Mouse (Mus musculus) erythroblast, embryonic 14.5 days (primary cell): ENCODE results near the gene Foxj2.

Experiments
- GATA1 ChIP-seq: IDR thresholded peaks from 2 replicates; pipeline ENCODE4 v1.6.1; 2012; ENCODE audit warnings: low read length, inconsistent platforms, mixed read lengths
- TAL1 ChIP-seq: IDR thresholded peaks from 3 replicates; pipeline ENCODE4 v1.6.1; 2012; ENCODE audit warnings: low read length, inconsistent platforms, mixed read lengths

- TF ChIP-seq TAL1 (no peak), GATA1 (no peak)
These were observed 38.5 kb upstream of the Foxj2 start for GRCm38 (mm10) chr6:122781167-122781566.
